Mouse (Mus musculus) cerebellum, postnatal 4 days (tissue): ENCODE measurements at regions not wholly inside any gene's neighbourhood (a gene's known extent, or its start where the extent isn't known, plus 50 kb on each side); places are given as distances from the start of the nearest gene placed in this dataset.
A peak's percentile ranks its signal among the peaks of the same experiment; 100 is the strongest.

ENCODE experiments used
- DNase-seq, 2 experiments: peaks; one replicate each; pipeline ENCODE4 v3.0.0; 2022; ENCODE audit warnings: low spot score in 2 of 2, mixed read lengths in 1 of 2

- no peak for DNase-seq
Measured at GRCm38 (mm10) chr15:86566111-86566510, 351.9 kb downstream of the Tbc1d22a start.

GRCm38 (mm10) chr15:86574311-86574710 is 360.1 kb downstream of the Tbc1d22a start:
- DNase-seq = no peak

GRCm38 (mm10) chr15:86576666-86577065 is 362.4 kb downstream of the Tbc1d22a start:
- DNase-seq = no peak

- no peak for DNase-seq
Measured at GRCm38 (mm10) chr15:86578689-86579088, 364.4 kb downstream of the Tbc1d22a start.

GRCm38 (mm10) chr15:86582240-86583090 is 368.2 kb downstream of the Tbc1d22a start:
- DNase-seq = peak in 1 of 2 experiments; percentile 6

GRCm38 (mm10) chr15:86585716-86586115 is 371.5 kb downstream of the Tbc1d22a start:
- DNase-seq = no peak

- DNase-seq = no peak
Measured at GRCm38 (mm10) chr15:86587209-86587608, 372.9 kb downstream of the Tbc1d22a start.

GRCm38 (mm10) chr15:86590033-86590432 is 375.8 kb downstream of the Tbc1d22a start:
- DNase-seq = no peak

- peak in 1 of 2 experiments; percentile 9 for DNase-seq
Measured at GRCm38 (mm10) chr15:86590896-86591295, 376.6 kb downstream of the Tbc1d22a start.

GRCm38 (mm10) chr15:86593404-86593803 is 379.1 kb downstream of the Tbc1d22a start:
- DNase-seq = no peak

GRCm38 (mm10) chr15:86606411-86606810 is 392.2 kb downstream of the Tbc1d22a start:
- DNase-seq = no peak

GRCm38 (mm10) chr15:86609692-86610091 is 395.4 kb downstream of the Tbc1d22a start:
- no peak for DNase-seq

GRCm38 (mm10) chr15:86631376-86631775 is 417.1 kb downstream of the Tbc1d22a start:
- DNase-seq = no peak

- DNase-seq = no peak
Measured at GRCm38 (mm10) chr15:86645244-86645643, 431.0 kb downstream of the Tbc1d22a start.

- no peak for DNase-seq
Measured at GRCm38 (mm10) chr15:86648131-86648530, 433.9 kb downstream of the Tbc1d22a start.

GRCm38 (mm10) chr15:86673096-86673520 is 458.8 kb downstream of the Tbc1d22a start:
- DNase-seq = no peak

- no peak for DNase-seq
Measured at GRCm38 (mm10) chr15:86677016-86677415, 462.8 kb downstream of the Tbc1d22a start.

GRCm38 (mm10) chr15:86683081-86683480 is 468.8 kb downstream of the Tbc1d22a start:
- DNase-seq = no peak

- peak in 1 of 2 experiments; percentile 61 for DNase-seq
Measured at GRCm38 (mm10) chr15:86689694-86690093, 475.4 kb downstream of the Tbc1d22a start.

- DNase-seq = no peak
Measured at GRCm38 (mm10) chr15:86696806-86697205, 482.5 kb downstream of the Tbc1d22a start.

GRCm38 (mm10) chr15:86710429-86710828 is 496.2 kb downstream of the Tbc1d22a start:
- no peak for DNase-seq

- no peak for DNase-seq
Measured at GRCm38 (mm10) chr15:86718376-86718775, 504.1 kb downstream of the Tbc1d22a start.

- DNase-seq = no peak
Measured at GRCm38 (mm10) chr15:86719088-86719487, 504.8 kb downstream of the Tbc1d22a start.
